Mouse (Mus musculus) embryo, embryonic 9.5 days (tissue): ENCODE measurements at regions not wholly inside any gene's neighbourhood (a gene's known extent, or its start where the extent isn't known, plus 50 kb on each side); places are given as distances from the start of the nearest gene placed in this dataset.

ENCODE experiments used
- DNase-seq: peaks from one replicate; pipeline ENCODE4 v3.0.0-alpha.2; 2017; ENCODE audit errors: extremely low spot score

DNA sequence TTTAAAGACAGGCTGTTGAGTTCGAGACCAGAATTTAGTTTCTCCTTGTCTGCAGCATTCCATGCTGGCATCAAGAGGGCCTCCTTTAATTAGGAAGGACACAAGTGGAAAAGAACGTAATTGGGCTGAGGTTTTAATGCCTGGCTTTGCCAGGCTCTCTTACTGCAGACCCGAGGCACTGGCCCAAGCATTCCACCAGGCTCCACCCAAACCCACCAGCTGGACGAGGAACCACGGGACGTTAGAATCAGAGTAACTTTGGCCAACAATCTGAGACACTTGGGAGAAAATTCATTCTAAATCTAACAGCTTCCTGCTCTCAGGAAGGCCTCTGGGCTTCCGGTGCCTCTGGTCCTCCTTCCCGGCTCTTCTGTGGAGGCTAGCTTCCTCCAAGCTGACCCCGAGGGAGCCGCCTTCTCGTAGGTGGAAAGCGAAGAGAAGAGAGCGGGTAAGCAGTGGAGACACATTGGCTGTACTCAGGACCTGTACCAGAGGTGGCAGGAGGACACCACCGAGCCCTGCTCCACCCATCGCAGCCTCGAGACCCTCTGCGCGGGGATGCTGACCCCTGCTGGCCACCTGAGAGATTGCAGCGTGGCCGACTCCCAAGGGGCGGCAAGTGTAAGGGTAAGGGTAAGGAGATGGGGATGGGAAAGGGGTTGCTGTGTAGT lies 105.5 kb downstream of the Tmem17 start:
- DNase-seq: peak; percentile 89

DNA sequence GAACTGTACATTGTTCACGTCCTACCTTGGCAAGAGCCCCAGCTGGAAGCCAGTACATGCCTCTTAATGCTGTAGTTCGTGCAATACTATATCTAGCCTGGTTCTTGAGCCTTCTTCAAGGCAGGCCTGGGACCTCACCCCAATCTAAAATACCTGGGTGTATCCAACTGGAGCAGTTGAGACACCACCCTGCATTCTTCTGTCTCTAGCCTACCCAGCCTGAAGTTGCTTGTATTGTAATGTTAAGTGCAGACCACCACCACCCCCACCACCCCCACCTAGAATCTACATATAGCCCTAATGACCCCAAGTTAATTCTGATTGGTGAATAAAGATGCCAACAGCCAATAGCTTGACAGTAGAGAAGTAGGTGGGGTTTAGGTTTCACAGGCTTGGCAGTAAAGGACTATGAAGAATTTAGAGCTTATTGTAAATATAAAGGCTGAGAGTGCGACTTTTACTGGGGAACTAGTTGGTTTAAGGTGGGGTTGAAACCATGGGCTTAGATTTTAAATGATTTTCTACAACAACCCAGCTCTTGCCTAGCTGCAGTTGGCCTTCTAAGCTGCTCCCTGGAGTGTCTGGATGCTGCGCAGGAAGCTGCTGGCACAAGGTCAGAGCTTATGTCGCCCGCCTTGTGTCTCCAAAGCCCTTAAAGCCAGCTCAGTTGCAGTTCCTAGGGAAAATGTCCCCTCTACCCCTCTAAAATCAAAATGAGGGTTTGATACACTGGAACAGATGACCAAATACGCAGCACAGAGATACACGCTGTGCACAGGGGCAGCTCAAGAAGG lies 109.2 kb downstream of the Tmem17 start:
- no peak for DNase-seq

DNA sequence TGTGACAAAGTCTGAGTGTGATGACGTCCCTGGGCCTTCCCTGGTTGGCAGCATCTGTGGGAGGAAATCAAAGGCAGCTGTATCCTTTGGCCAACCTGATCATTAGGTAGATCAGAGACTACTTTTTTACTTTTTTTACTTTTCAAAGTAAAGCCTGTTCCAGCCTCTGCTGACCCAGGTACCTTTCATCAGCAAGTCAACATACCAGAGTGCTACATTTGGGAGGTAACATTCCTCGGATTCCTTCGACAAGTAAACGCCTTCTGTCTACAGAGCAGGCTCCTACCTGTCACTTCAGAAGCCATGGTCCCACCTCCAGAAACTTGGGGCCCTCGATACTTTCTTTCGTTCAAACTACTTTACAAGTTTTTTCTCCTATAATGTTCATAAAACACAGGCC lies 110.0 kb downstream of the Tmem17 start:
- DNase-seq: no peak

GRCm38 (mm10) chr11:22622496-22622997 lies 110.7 kb downstream of the Tmem17 start:
- no peak for DNase-seq

GRCm38 (mm10) chr11:22626407-22626806 lies 114.5 kb downstream of the Tmem17 start:
- DNase-seq: no peak

DNA sequence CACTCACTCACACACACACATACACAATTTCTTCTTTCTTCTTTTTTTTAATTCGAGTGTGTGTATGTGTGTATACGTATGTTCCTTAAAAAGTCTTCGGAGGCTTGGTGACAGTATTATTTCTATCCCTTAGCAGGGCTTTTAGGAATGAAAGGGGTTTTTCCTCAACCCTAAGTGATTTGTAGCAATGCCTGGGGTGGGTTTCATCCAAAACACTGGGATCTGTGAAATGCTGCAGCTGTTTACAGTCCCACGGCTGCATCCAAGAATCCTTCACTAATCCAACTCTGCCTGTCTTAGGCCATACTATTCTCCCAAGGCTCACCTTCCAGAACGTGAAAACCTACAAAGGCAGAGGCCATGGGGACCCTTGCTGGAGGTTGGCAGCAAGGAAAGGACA lies 116.6 kb downstream of the Tmem17 start:
- DNase-seq: no peak

GRCm38 (mm10) chr11:22628979-22629378 lies 117.1 kb downstream of the Tmem17 start:
- no peak for DNase-seq

GRCm38 (mm10) chr11:22629581-22629980 lies 117.7 kb downstream of the Tmem17 start:
- peak; percentile 35 for DNase-seq

- DNase-seq: no peak
Measured at GRCm38 (mm10) chr11:22629991-22630390, 118.1 kb downstream of the Tmem17 start.

DNA sequence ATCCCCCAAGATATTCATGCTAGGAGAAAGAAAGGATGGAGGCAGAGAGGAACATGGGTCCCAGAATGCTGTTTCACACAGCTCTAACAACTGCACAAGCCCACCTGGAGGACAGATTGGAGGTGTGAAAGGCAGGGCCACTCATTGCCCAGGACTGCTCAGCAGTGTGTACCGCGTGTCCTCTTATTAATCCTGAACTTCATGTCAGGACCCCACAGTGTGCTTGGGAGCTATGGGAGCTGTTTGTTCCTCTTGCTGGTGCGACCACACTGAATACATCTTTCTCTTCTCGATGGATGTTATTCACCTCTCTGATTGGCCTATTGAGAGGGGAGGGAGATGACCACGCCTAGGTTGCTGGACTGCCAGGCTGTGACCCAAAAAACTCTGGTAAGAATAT lies 119.1 kb downstream of the Tmem17 start:
- DNase-seq: no peak

DNA sequence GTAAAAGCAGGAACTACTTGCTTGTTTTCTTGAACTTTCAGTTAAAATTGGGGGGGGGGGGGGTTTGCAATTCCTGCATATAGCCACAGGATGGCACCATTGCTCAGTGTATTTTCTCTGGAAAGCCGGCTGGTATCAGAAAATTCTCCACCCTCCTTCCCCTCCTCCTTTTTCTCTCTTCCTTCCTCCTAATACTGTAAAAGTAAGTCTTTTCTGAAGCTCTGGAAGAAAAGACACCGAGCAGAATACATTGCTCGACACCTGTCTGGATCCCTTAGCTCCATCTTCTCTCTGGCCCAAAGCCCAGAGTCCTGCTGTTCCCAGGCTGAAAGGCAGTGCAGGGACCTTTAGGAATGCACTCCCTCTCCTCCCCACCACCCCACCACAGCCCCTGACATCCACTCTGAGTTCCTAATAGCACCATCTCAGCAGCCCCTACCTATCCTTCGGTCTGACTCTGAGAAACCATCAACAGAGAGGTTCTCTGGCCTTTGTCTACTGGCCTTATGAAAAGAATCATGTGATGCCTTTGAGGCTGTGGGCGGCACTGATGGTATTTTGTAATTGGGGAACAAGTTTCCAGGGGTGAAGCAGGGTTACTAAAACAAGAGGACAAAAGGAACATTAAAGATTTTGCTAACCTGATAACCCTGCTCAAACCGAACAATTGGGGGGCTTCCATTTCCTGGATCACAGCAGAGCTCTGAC lies 119.9 kb downstream of the Tmem17 start:
- peak; percentile 68 for DNase-seq

DNA sequence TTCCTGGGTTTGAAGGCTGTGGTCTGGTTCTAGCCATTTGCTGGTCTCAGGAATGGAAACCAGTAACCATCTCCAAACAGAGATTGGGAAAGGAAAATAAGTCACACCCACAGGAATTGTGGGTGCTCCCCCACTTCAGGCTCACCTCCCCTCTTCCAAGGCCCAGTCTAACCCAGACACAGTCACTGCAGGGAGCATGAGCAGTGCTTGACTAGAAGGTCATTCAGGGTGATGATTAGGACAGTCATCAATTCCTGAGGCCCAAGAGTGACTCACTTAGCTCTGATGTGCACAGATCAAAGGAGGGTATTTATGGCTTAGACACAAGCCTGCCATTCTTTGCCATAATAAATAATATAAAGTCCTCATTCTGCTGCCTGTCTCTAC lies 120.4 kb downstream of the Tmem17 start:
- DNase-seq: no peak

DNA sequence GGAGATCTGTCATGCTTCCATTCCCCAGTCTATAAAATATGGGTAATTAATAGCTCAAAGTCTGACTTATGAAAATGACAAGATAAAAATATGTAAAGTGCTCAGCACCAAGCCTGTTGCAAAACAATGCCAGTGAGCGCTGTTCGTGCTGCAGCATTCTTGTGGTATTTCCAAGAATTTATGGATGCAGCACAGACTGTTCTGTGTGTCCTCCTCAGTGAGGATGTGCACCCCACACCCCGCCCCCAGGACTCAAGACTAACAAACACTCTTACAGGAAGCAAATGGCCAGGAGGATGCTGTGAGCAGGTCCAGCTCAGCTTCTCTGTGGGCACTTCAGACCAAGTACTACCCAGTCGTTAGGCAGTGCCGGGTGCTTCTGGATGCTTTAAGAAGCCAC lies 121.1 kb downstream of the Tmem17 start:
- no peak for DNase-seq

GRCm38 (mm10) chr11:22633961-22634360 lies 122.1 kb downstream of the Tmem17 start:
- DNase-seq: no peak

DNA sequence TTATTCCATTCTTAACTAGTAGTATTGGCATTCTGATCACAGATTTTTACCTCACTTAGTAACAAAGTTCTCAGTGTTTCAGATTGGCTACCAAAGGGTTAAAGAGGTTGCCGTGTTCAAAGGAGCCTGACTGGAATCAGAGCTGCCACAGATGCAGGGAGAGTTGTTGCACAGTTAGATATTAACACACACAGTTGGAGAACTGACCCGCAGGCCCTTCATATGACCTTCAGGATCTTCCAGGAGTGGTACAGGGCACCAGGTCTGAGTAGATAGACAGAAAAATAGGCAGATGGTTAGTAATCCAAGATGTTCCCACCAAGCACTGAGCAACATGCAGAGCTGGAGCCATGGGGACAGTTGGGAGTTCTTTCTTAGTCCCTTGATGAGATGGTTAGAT lies 123.1 kb downstream of the Tmem17 start:
- no peak for DNase-seq

GRCm38 (mm10) chr11:22636321-22636720 lies 124.4 kb downstream of the Tmem17 start:
- no peak for DNase-seq

GRCm38 (mm10) chr11:22636761-22637557 lies 125.1 kb downstream of the Tmem17 start:
- no peak for DNase-seq

DNA sequence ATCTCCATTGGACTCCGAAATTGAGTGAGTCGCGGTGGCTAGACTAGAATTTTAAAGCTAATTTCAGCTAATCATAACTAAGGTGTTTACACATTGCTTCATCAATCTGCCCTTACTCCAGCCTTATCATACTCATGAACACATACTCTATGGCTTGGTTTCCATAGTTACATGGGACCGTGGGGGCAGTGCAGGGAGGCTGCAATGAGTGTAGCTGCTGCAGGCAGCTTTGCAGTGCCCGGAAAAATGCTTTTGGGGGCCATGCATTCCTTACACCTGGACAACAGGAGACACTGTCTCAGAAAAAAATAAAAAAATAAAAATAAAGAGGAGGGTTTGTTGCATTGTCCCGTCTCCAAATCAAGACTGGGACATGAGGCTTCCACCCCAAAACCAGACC lies 126.3 kb downstream of the Tmem17 start:
- no peak for DNase-seq

DNA sequence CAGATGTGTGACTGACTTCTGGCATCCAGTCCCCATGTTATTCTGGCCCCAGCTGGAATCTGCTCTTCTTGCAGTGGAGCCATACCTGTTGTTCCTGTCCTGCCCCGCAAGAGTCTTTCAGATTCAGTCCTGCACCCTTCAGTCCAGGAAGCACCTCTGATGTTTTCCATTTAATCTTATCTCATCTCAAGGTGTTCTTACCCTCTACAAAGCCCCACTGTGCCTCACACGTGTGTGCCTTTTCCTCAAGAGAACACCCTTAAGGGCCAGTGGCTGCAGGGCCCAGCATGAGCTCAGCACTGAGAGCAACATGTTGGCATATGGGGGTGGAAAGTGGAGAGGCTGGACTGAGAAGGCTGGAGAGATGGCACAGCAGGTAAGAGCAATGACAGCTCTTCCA lies 126.8 kb downstream of the Tmem17 start:
- DNase-seq: no peak

DNA sequence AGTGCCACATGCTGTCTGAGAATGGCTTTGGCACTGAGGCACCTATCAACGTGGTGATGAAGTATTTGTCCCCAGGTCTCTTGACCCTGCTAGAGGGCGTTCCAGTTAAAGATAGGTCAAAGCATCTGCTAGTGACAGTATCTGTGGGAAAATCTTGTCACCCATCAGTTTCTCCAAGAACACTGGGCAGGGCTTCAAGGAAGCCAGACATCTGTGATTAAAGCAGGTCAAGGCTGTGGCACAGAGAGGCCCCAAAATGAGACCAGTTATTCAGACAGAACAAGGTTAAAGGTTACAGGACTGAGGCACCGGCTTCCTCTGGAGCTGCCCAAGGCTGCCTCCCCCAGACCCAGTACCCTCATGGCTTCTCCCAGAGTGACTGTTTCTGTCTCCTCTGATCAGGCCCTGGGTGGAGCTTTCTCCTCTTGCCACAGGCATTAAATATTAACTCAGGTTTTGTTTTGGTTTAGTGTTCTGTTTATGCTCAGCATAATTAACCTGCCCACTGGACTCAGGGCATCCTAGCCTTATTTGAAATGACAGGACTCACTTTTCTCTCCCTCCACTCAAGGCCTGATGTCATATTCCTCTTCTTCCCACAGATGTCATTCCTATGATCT lies 128.6 kb downstream of the Tmem17 start:
- DNase-seq: no peak

GRCm38 (mm10) chr11:22641450-22641849 lies 129.6 kb downstream of the Tmem17 start:
- no peak for DNase-seq
